Mouse (Mus musculus) liver, embryonic 18 days (tissue): ENCODE data around the gene Lyst. TPM values are rescaled to one million over a fixed set of nuclear protein-coding genes. Genes with fewer than 3 reads are reported as not detected.

Source experiments
- polyA plus RNA-seq: library from polyadenylated mRNA; depleted of rRNA; stranded (reverse); fragments of >200 nt; gene quantifications from 2 replicates; pipeline ENCODE4 v1.2.3, GENCODE M21; 2012; rRNA removed

The Lyst gene
- polyA plus RNA-seq, result 3.2 and 8.1 TPM in 2 replicates

GRCm38 (mm10) chr13:13590048-13591011, at the start of gene Lyst:
TSS of gene Lyst (plus strand) at chr13:13590397.

GRCm38 (mm10) chr13:13783894-13784419, 193.8 kb downstream of the Lyst start, which contains the start of gene Gng4:
TSS of gene Gng4 (plus strand) at chr13:13784059.

Other genes starting within 250 kb of the Lyst start
- 1.8 and 2.2 TPM in 2 replicates for gene Gpr137b, start 196.4 kb upstream of the Lyst start, polyA plus RNA-seq
- 26.9 and 32.7 TPM in 2 replicates for gene Nid1, start 152.8 kb upstream of the Lyst start, polyA plus RNA-seq
- gene Gng4, start 193.7 kb downstream of the Lyst start, polyA plus RNA-seq, result 0.02 TPM in 2 replicates